Mouse (Mus musculus): ENCODE data around the gene Col16a1.

The Col16a1 gene

DNA sequence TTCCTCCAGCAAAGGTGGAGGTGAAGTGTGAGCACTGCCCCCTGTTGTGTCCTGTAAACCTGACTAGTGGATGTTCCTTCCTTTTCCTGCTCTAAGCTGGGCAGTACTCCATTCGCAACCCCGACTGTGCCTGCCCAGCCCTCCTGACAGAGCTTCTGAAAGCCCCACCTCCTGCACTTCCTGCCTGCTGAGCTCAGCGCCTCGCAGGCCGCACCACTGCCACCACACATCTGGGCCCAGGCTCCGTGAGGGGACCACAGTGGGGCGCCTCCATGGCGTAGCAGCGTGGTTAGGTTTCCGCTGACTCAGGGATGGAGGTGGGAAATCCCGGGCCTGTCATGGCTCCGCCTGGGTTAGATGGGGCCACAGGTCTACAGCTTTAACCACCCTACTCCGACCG is 2.0 kb upstream of the Col16a1 start:
- no peak for DNase-seq (ENCODE audit: low read depth, low spot score)

DNA sequence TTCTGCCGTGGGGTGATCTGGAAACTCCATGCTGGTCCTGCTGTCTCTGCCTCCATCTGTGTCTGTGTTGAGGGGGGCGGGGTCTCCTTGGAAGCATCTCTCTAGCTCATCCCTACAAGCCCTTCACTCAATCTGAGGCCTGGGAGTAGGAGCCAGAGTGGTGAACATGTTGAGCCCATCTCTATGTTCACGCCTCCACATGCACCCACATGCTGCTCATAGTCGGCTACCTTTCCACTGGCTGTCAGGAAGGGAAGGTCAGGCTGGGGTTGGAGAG is 501 bp downstream of the Col16a1 start:
- DNase-seq (ENCODE audit: low read depth, low spot score): no peak

DNA sequence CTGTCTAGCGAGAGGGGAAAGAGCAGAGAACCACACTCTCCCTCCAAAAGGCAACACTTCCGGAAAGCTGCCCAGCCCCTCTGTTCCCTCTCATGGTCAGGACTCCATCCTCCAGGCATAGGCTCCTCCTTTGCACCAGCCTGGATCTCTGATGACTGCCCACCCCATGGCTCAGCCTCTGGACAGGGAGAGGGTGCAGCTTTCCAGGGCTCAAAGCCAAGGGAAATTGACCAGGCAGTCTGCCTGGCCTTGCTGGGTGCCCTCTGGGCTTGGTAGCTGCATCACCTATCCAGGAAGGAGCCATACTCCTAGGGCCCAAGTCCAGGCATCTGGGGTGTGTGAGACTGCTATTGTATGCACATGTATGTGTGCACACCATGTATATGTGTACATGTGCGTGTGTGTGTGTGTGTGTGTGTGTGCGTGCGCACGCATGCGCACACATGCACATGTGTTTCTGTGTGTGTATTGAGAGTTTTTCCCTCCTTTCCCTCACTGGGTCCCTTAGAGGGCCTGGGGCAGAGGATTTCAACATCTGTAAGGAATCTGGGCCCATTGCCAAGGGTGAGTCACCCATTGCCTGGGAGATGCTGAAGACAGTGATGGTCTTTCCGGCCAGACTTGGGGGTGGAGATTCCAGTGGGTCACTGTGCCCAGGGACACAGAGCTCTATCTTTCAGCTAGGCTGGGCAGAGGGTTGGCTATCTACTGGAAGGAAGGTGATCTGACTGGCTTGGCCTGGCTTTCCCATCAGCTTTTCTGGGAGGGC is 2.6 kb downstream of the Col16a1 start:
- DNase-seq (ENCODE audit: low read depth, low spot score): no peak

DNA sequence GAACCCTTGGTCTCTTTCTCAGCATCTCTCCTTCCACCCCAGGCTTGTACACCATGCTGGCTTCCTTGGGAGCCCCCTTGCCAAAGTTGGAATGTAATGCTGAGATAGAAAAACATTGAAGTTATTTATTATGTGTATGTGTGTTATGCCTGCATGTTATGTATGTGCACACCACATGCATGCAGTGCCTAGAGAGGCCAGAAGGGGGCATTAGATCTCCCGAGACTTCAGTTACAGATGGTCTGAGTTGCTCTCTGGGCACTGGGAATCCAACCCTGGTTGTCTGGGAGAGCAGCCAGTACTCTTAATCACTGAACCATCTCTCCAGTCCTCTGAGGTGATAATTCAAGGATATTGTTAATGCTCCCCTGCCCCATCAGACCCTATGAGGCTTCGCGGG is 4.6 kb downstream of the Col16a1 start:
- DNase-seq (ENCODE audit: low read depth, low spot score): no peak

DNA sequence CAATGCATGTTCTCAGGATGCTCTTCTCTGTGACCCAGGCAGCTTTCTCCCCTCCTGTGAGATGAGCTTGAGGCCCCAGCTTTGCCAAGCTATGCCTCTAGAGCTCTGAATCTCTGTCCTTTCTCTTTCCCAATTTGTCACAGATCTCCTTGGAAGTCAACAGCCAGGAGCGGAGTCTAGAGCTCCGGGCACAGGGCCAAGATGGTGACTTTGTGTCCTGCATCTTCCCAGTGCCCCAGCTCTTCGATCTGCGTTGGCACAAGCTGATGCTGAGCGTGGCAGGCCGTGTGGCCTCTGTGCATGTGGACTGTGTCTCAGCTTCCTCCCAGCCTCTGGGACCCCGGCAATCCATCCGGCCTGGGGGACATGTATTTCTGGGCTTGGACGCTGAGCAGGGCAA is 5.5 kb downstream of the Col16a1 start:
- DNase-seq (ENCODE audit: low read depth, low spot score): no peak

DNA sequence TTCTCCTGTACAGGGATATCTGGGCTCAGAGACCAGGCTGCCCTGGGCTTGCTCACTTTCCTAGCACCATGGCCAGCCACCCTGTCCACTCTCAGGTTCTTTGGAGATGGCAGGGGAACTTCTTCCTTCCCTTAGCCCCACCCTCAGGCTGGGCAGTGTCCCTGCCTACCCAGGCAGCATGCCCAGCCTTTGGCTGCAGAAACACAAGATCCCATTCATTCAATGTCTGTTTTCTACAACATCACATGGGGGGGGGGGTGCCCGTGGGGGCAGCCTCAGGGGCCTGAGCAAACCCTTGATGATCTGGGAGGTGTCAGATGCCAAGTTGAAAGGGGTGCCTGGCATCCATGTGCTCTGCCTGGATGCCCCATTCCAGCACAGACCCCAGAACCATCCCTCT is 7.1 kb downstream of the Col16a1 start:
- no peak for DNase-seq (ENCODE audit: low read depth, low spot score)

DNA sequence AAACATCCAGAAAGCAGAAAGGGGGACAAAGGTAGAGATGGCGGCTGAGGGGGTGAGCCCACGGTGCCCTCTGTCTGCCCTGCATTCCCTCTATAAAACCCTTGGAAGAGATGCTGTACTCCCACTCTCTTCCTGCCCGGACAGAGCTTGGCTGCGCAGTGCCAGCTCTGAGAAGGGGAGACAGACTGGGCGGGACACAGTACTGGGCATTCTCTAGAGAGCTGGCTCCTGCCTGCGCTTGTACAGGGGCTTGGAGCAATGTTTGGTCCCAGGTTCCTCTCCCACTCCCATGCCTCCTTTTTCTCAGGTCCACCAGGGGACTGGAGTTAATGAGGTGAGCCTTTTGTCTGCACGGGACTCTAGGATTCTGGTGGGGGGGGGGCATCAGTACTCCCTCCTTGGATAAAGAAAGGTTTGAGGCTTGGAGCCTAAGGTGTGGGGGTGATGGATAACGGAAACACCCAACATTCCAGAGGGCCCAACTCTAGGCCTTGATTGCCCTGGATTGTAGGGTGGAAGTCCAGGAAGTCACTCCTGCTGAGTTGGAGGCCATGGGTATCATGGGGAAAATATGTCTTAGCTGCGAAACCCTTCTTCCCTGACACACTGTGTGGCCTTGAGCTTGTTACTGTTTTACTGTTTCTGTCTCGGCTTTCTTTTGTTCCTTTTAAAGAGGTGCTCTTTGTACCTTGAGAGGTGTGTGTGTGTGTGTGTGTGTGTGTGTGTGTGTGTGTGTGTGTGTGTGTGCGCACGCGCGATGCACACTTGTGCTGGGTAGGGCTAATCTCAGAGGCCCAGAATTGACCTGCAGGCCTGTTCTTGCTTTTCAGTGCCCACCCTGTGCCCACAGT is 7.7 kb downstream of the Col16a1 start:
- DNase-seq (ENCODE audit: low read depth, low spot score): no peak

DNA sequence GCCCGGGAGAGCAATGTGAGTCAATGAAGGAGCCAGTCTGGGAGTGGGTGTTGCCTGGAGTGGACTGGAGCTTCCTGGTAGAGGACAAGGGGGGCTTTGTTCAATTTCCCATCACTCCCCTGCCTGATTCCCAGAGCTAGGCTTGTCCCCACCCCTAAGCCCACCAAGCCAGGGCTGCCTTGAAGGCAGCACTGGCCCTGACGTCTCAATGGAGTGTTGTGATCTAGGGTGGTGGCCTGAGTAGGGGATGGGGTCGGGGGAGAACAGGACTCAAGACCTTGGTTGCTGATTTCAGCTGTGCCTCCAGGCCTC is 8.3 kb downstream of the Col16a1 start:
- DNase-seq (ENCODE audit: low read depth, low spot score): no peak

DNA sequence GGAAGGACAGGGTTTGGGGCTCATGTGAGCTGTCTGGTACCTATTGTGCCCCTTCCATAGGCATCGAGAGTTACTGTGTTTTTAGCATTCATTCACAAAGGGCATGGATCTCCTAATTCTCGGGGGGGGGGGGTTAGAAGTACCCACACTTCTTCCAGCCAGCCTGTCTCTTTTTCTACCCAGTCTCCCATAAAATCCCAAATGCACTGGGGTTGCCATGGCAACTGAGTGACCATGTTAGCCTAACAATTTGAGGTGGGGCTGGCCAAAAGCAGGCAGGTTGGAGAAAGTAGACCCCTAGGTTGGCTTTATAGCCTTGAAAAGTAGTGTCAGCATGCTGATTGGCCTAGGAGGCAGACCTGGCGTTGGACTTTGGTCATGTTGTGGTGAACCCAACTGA is 8.8 kb downstream of the Col16a1 start:
- DNase-seq (ENCODE audit: low read depth, low spot score): no peak

DNA sequence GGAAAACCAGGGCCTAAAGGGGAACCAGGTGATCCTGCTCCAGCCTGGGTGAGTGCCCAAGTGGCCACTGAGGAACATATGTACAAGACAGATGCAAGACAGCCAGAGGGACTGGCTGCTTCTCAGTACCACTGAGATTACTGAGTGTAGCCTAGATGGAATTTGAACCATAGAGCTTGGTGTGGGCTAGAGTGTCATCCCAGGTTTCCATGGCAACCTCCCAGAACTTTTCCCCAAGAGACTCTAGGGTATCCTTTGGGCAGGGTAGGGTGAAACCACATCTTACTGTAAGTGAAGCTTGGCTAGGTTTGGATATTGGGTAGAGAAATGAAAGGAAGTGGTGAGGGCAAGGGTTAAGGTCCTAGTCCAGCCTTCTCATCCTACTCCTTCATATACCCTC is 13.3 kb downstream of the Col16a1 start:
- DNase-seq (ENCODE audit: low read depth, low spot score): no peak

DNA sequence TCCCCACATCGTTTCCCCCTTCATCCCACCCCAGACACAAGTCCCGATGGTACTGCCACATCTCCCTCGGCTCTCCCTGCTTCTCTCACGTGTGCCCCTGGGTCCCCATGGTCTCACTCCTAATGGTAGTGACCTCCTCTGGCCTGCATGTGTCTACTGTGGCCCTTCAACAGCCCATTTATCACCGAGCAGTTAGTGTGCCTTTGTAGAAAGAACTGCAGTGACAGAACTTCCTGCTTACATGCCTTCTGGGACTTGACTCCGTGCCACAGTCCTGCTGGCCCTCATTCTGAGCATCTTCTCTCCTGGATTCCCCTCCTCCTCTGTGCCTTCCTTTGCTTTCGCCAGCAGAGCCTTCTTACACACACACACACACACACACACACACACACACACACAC is 15.6 kb downstream of the Col16a1 start:
- DNase-seq (ENCODE audit: low read depth, low spot score): no peak

DNA sequence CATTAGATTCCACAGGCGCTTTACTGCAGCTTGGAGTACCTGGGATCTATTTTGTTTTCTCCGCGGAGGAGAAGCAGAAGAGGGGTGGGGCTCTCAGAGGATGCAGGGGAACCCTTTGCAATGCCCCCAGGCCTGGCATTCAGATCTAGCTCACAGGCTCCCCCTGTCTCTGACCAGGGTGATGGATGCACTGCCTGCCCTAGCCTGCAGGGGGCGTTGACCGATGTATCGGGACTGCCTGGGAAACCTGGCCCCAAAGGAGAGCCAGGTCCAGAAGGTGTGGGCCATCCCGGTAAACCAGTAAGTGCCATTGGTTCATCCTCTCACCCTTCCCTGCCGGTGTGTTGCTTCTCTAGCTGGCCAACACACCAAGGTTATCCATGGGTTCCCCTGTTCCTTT is 19.2 kb downstream of the Col16a1 start:
- no peak for DNase-seq (ENCODE audit: low read depth, low spot score)

DNA sequence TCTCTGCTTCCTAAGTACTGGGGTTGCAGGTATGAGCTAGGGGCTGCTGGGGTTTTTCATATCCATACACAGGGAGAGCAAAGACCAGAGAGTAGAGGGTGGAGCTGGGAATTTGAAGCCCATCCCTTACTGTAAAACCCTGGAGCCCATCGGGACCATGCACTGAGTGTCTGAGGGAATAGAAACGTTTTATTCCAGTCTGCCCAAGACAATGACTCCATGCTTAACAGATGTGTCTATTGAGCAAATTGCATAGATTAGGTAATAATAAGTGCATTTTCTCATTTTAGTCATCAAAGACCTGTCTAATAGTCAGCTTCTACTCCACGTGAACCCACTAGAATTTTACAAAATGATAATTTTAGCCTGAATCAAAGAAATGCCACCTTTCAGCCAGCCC is 22.9 kb downstream of the Col16a1 start:
- no peak for DNase-seq (ENCODE audit: low read depth, low spot score)

DNA sequence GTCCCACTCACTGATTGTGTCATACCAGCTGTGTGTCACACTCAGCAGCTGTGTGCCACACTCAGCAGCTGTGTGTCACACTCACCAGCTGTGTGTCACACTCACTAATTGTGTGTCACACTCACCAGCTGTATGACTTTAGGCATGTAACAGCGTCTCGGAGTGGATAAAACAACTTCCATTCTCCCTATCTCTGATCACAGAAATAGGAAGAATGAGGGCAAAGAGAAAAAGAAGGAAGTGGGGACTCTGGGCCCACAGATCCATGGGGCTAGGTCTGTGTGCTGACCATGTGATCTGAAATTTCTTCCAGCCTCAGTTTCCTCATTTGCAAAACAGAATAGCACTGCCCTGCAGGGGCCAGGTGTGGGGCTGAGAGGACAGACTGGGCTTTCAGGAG is 24.1 kb downstream of the Col16a1 start:
- no peak for DNase-seq (ENCODE audit: low read depth, low spot score)

DNA sequence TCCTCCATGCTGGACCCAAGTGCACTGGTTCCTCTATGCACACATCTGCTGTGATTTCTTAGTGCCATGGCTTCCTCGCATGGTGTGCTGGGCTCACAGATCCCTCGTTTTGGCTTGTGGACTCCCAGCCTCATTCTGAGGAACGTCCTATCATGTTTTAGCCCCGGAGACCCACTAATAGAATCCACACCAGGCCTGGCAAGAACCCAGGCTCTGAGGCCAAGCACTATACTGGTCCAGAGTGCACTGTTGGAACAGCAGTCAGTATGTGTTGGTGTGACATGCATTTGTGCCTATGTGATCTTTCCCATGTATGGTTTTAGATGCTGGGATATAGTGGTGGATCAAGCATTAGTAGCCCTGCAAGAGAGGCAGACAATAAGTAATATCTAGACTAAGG is 25.7 kb downstream of the Col16a1 start:
- DNase-seq (ENCODE audit: low read depth, low spot score): no peak

DNA sequence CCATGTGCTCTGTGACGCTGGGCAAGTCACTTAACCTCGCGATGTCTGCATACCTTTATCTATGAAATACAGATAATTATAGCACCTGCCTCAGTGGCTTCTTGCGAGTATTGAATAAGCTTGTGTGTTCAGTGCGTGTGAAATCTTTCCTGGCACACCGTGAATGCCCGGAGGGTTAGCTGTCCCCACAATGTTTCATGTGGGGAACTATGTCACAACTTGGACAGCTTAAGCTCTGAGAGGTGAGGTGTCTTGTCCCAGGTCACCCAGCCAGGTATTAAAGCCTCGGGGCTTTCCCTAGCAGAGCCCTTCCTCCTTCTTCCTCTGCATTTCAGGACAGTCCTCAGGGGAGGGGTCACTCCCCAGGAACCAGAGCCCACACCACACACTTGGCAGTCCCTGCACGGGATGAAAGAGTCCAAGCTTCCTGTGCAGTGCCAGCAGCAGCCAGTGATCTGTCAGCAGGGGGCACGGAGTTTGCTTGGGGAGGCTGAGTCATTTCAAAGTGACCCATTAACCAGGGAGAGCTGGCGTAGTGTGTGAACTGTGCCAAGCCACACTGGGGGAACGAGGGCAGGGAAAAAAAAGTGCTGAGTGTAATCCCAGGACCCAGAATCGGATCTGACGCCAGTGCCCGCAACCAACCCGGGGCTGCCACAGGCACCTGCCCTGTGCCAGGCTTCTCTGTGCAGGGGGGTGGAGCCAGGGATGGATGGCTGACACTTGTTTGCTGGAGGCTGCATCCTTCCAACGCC is 27.3 kb downstream of the Col16a1 start:
- DNase-seq (ENCODE audit: low read depth, low spot score): no peak

DNA sequence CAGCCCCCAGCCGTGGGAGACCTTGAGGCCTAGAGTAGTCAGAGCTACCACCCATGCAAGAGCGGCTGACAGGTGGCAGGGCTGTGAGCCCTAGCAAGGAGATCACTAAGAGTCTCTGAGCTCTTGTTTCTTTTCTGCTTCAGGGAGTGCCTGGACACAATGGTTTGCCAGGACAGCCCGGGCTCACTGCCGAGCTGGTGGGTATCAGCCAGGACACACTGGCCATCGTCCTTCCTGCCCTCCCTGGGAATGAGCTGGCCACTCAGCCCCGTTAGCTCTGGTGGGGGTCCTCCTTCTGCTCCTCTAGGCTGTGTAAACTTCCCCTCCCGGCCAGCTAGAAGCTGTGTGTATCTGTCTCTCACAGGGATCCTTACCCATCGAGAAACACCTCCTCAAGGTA is 29.2 kb downstream of the Col16a1 start:
- no peak for DNase-seq (ENCODE audit: low read depth, low spot score)

DNA sequence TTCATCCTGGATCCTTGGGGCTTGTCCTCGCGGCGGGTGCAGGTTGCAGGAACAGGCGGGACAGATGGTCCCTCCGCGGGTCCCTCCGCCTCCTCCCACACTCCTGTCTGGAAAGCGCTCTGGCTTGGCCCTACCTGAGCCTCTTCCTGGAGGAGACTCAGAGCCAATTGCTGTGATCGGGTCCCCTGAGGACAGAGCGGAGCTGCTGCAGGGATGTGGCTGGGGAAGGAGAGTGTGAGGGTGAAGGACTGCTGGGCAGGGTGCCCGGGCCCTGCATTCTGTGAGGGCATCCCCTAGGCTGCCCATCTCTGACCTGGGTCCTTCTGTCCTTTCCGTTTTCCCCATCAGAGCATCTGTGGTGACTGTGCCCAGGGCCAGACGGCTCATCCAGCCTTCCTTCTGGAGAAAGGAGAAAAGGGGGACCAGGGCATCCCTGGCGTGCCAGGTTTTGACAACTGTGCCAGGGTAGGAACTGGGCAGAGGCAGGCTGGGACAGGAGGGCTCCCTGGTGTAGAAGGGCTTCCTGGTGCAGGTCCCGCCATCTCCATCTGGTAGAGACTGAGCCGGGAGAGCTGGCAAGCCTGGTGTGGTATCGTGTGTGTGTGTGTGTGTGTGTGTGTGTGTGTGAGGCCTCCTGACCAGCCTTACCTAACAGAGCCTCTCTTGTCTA is 31.3 kb downstream of the Col16a1 start:
- DNase-seq (ENCODE audit: low read depth, low spot score): no peak

DNA sequence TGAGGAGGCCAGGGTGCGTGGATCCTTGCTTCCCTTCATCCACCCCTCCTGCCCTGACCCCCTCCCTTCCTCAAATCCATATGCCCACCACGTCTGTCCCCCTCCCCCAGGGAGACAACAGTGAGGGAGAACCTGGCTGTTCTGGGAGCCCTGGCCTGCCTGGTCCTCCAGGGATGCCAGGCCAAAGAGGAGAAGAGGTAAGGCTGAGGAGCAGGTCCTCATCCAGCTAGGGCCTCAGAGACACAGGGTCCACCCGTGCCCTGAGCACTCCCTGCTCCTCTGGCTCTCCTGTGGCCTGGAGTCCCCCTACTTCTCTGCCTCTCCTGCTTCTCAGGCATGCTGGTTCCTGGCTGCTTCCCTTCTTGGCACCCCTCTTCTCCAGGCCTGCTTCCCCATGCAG is 31.9 kb downstream of the Col16a1 start:
- DNase-seq (ENCODE audit: low read depth, low spot score): no peak

DNA sequence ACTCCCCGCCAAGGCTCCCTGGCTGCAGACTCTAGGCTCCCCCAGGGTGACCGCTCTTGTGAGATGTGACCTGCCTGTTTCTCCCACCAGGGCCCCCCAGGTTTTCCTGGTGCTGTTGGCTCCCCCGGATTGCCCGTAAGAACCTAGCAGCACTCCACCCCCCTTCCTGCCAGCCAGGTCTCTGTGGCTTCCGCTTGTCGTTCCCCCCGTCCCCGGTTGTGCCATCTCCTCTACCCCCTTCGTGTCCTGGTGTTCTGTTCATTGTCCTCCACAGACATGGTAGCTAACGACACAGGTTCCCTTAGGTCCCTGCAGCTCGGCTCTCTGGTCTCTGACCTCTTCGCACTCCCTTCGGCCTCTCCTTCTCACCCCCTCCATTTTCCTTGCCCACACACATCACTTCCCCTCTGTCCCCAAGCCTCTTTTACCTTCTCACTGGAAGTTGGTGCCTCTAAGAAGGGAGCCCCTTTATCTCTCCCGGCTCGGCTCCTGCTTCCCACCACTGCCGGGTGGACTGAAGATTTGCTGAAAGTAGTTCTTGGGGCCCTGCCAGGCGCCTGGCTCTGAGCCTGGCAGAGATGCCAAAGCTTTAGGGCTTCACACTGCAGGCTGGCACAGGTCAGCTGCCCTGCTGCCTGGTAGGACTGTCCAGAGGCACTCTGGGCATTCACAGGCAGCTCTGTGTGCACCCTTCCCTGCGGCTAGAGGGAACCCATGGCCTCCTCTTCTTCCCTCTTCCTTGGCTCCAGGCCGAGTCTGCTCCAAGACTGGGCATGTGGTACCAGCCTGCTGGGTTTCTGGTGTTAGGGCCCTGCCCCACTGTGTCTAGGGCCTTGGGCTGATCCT is 33.9 kb downstream of the Col16a1 start:
- peak; percentile 52 for DNase-seq (ENCODE audit: low read depth, low spot score)

DNA sequence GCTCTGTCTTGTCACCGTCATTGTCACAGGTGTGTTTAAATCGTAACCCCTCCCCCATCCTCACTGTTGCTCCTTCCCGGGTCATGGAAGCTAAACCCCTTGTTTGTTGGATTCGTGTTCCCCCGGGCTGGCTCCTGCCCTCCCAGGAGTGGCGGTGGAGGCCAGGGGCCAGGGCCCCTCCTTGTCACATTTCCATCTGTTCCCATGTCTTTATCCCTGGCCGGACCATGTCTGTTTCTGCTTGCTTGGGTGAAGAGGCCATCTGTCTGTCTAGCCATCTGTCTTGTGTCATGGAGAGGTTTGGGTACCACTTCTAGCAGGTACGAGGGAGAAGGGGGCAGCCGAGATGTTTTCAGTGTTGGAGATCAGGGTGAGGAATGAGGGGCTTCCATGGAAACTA is 34.6 kb downstream of the Col16a1 start:
- no peak for DNase-seq (ENCODE audit: low read depth, low spot score)

Data from retina, postnatal 7 days (tissue).